Mouse (Mus musculus) lung, postnatal 0 days (tissue): Measurements from ENCODE around the gene Mgll.

Source experiments
- CTCF ChIP-seq: IDR thresholded peaks from 2 replicates; pipeline ENCODE4 v1.5.1; 2016; ENCODE audit warnings: antibody characterized with exemption, mild to moderate bottlenecking
- EP300 ChIP-seq: IDR thresholded peaks from 2 replicates; pipeline ENCODE4 v1.6.1; 2016; ENCODE audit warnings: antibody characterized with exemption, mild to moderate bottlenecking, control low read depth

GRCm38 (mm10) chr6:88745027-88745426 lies 20.8 kb downstream of the Mgll start:
- 0 out of 2 replicates have a peak, but pooled peaks have one; percentile 32 for TF ChIP-seq EP300
- no peak for TF ChIP-seq CTCF
